Mouse (Mus musculus): ENCODE data around the gene Tns4.
A peak's percentile ranks its signal among the peaks of the same experiment; 100 is the strongest.

Tns4 gene

GRCm38 (mm10) chr11:99047643-99048042 is 41.5 kb downstream of the Tns4 start:
- DNase-seq (ENCODE audit: low spot score in 2 of 2): no peak

DNA sequence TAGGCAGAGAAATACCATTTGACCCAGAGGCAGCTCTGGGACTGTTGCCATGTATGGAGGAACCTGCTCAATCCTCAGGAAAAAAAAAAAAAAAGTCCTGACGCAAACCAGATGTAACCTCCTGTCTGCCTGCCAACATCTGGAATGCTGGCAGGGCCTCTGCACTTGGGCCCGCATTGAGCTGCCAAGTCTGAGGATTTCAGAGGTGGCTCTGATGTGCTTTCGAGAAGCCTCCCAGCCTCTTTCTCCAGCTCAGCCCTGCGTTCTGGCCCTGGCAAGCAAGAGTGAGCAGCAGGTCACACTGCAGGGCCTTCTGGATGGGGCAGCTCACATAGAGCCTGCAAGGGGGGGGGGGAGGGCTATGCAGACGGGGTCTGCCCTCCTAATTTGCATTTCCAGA is 42.0 kb downstream of the Tns4 start:
- DNase-seq (ENCODE audit: low spot score in 2 of 2): no peak

GRCm38 (mm10) chr11:99045159-99045889 is 43.8 kb downstream of the Tns4 start:
- DNase-seq (ENCODE audit: low spot score in 2 of 2): no peak

DNA sequence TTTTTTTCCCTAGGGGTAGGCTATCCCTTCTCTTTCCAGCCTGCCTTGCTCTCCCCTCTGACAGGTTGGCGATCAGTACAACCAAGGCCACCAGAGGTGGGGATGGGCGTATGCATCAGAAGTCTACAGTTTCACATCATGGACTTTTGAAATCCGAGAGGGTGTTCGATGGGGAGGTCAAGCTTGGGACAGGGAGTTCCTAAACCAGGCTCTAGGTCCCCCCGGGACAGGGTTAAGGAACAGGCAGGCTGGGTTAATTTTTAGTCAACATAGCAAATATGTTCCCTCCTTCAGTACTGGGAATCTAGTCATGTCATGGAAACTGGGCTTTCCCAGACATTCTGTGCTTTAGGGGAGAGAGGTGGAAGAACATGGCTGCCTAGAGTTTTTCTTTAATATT is 44.8 kb downstream of the Tns4 start:
- no peak for DNase-seq (ENCODE audit: low spot score in 2 of 2)

DNA sequence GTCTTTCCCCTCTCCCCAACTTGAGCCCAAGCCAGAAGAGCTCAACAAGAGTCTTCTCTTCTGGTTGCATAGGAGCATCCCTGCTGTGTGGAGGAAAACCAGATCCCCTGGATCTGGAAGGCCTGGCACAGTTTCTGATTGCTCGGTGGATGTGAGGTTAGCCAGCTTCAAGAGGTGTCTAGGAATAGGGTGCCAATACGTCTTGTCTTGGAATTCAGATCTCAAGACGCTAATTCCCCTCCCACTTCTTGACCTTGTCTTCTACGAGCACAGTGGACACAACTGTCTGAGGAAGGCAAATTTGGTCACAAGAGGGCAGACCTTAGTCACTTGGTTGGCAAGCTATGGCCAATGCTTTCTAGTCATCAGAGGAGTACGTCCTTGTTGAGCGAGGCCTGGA is 45.5 kb downstream of the Tns4 start:
- no peak for DNase-seq (ENCODE audit: low spot score in 2 of 2)

GRCm38 (mm10) chr11:99042834-99043431 is 46.2 kb downstream of the Tns4 start:
- DNase-seq (ENCODE audit: low spot score in 2 of 2): no peak

GRCm38 (mm10) chr11:99041841-99042780 is 47.0 kb downstream of the Tns4 start:
- no peak for DNase-seq (ENCODE audit: low spot score in 2 of 2)

DNA sequence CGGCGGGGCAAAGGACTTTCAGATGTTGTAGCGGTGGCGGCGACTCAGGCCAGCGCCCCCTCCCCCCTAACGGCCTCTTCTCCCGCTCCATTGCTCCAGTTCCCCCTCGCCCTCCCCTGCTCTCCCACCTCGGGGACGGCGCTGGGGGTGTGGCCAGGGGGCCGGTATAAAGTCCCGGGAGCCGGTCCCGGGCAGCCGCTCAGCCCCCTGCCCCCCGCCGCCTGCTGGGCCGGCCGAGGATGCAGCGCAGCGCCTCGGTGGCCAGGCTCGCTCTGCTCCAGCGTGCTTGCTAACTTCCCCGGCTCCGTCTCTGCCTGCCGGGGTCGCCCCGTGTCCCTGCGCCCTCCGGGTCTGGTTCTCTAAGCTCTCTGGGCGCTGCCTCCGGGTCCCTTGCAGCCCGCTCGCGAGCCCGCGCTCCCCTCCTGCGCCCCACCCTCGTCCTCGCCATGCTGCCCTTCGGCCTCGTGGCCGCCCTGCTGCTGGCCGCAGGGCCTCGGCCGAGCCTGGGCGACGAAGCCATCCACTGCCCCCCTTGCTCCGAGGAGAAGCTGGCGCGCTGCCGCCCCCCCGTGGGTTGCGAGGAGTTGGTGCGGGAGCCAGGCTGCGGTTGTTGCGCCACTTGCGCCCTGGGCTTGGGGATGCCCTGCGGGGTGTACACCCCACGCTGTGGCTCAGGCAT is 47.9 kb downstream of the Tns4 start, which contains the start of gene Igfbp4:
Gene Igfbp4, plus strand, starts transcription at position 194 of the 679 bp plus-strand sequence.
- peak; percentile 67 to 72 for DNase-seq (ENCODE audit: low spot score in 2 of 2)

GRCm38 (mm10) chr11:99040346-99040974 is 48.6 kb downstream of the Tns4 start:
- peak; percentile 60 to 61 for DNase-seq (ENCODE audit: low spot score in 2 of 2)

DNA sequence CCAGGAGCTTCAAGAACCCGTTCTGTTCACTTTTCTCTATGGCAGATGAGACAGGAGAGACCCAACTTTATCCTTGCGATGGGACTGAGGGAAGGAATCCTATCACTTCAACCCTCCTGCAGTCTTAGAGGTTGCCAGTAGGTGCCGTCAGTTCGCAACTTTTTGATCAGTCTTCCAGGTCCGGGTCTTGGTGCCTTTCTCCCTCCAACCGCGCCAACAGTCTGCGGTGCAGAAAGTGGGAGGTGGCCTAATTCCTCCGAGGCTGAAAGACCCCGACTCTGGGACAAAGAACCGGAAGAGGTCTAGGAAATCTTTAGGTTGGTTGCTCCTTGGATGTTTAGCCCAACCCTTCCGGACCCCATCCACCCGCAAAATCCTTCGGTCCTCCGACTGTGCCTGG is 49.3 kb downstream of the Tns4 start:
- DNase-seq (ENCODE audit: low spot score in 2 of 2): peak; percentile 87 to 90

- no peak for DNase-seq (ENCODE audit: low spot score in 2 of 2)
These were observed 52.9 kb downstream of the Tns4 start for GRCm38 (mm10) chr11:99036254-99036653.

GRCm38 (mm10) chr11:99035350-99035749 is 53.8 kb downstream of the Tns4 start:
- DNase-seq (ENCODE audit: low spot score in 2 of 2): no peak

- no peak for DNase-seq (ENCODE audit: low spot score in 2 of 2)
These were observed 62.1 kb downstream of the Tns4 start for GRCm38 (mm10) chr11:99026899-99027440.

DNA sequence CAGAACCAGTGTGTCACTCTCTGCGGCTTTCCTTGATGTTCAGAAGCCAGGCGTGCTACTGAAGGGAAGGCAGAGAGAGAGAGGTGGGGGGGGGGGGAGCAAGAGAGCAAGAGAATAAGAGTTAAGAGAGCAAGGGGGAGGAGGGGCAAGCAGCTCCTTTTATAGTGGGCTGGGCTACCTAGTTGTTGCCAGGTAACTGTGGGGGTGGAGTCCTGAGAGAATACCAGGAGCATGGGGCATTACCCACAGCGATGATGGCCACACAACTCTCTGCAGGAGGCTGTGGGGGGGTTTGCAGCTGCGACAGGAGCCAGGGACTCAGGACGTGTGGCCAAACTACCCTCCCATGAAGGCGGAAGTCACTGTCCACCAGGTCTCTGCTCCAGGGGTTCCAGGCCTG is 63.2 kb downstream of the Tns4 start:
- no peak for DNase-seq (ENCODE audit: low spot score in 2 of 2)

GRCm38 (mm10) chr11:99024468-99025134 is 64.5 kb downstream of the Tns4 start:
- no peak for DNase-seq (ENCODE audit: low spot score in 2 of 2)

DNA sequence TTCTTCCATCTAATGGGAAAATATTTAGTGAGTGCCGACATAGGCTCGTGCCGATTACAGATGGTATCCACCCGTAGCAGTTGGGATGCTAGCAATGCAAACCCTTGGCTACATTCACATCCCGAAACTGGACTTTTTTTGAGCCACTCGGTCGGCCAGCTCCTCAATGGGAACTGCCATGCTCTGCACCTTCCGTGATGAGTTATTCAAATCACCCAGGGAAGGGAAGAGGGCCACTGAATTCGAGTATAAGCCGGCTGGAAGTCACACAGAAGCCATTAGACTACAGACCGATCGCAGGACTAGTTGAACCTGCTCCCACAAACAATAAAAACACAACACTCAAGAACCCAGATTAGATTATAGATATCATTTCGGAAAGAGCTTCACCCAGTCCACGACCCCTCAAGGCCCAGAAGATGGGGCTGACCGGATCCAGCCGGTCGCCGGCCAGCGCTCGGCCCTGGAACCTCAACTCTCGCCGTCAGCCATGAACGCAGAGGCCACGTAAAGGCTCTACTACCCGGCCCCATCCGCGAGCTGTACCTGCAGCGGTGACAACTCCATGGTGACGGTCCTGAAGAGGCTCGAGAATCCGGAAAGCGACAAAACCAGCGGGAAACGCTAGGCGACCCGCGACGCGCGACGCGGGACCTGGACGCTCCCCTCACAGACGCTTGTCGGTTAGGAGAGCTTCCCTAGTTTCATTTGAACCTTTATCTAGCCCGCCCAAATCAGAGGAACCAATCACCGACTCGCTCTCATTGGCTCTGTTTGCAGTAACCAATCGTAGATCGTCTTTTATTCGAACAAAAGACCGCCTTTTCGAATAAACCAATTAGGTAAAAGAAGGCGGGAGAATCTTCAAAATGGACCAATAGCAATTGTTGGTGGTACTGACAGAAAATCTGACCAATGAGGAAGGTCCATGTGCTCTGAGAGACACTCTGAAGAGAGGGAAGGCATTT is 65.3 kb downstream of the Tns4 start, which contains the start of gene Top2a:
Gene Top2a, minus strand, starts transcription at position 690 of the 968 bp plus-strand sequence.
- peak; percentile 92 to 96 for DNase-seq (ENCODE audit: low spot score in 2 of 2)

DNA sequence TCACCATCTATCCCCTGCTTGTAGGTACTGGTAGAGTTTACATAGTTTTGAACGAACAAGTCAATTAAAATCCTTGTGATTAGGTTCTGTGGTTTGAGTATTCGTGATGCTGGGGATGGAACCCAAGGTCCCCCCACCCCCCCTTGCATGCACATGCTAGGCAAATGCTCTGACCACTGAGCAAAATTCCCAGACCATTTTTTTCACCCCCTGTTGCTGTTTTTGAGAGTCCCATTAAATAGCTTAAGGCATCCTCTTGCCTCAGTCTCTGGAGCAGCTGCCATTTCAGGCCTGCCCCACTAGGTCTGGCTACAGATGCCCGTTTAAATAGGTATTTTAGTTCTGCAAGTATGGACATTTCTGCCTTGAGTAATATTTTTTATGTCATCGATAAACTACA is 66.0 kb downstream of the Tns4 start:
- DNase-seq (ENCODE audit: low spot score in 2 of 2): no peak

- DNase-seq (ENCODE audit: low spot score in 2 of 2): no peak
These were observed 66.6 kb downstream of the Tns4 start for GRCm38 (mm10) chr11:99022384-99022933.

DNA sequence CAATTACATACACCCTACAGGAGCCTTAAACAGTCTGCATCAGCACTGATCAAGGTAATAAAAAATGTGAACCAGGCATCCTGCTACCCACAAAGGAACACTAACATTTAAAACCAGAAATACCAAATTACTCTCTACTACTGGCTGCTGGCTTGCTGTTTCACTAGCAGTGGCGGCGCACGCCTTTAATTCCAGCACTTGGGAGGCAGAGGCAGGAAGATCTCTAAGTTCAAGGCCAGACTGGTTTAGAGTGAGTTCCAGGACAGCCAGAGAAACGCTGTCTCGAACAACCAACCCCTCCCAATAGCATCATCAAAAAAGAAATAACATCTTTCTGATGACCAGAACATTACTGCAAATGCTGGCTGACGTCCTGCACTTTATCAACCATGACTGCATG is 69.3 kb downstream of the Tns4 start:
- DNase-seq (ENCODE audit: low spot score in 2 of 2): no peak

Data from right cerebral cortex, postnatal 10 days (tissue).